8 mouse cellular contexts compared by ENCODE assay signal in the genomic region with DNA sequence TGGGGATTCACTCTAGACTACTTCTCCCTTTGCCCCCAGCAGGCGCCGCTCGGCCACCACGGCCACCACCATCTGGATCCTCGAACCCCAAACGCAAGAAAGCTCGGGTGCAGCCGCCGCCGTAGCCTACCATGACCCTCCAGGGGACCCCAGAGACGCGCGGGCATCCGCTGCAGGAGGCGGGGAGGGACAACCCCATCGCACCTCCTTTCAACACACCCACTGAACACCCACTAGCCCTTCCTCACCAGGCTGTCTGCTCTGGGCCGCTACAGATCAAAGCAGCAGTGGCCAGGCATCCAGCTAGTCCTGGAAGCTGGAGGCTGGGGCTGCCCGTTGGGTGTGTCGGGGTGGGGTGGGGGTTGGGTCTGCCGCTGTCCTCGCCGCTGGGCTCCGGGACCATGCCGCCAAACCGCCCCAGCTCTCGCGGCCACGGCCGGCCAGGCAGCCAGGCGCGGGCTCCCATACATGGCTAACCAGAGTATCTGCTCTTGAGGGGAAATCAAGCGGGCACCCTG. TPM values are rescaled to one million over a fixed set of nuclear protein-coding genes. Genes with fewer than 3 reads are reported as not detected.
A peak's percentile ranks its signal among the peaks of the same experiment; 100 is the strongest.
DNase-seq lines count a peak whose midpoint lies in the region; ATAC-seq and TF ChIP-seq lines count a peak whose summit lies in the region.

No protein-coding gene starts in this region.

- DNase-seq in layer of hippocampus, adult 2 months (ENCODE audit: low spot score in 2 of 2), result no peak
- no peak for DNase-seq in layer of hippocampus, postnatal 36 days
- DNase-seq in midbrain, embryonic 14.5 days, result peak; percentile 66
- no peak for DNase-seq in urinary bladder, postnatal 14 days (ENCODE audit: low spot score)
- no peak for DNase-seq in ovary, postnatal 10 days (ENCODE audit: low spot score)

- peak overlapping the region; percentile 97 for H3K4me2 ChIP-seq in embryonic facial prominence, embryonic 13.5 days
- peak overlapping the region; percentile 87 for H3K4me2 ChIP-seq in hindbrain, embryonic 16.5 days (ENCODE audit: low read length)
- peak overlapping the region; percentile 96 for H3K4me2 ChIP-seq in midbrain, embryonic 14.5 days (ENCODE audit: low read length)

- WGBS in embryonic facial prominence, embryonic 13.5 days, result 1% methylated on average over 32 of the region's 32 CpGs
- WGBS in hindbrain, embryonic 16.5 days, result under 1% methylated on average over 32 of the region's 32 CpGs
- under 1% methylated on average over 32 of the region's 32 CpGs for WGBS in midbrain, embryonic 14.5 days

- 0 out of 2 replicates have a peak, but pooled peaks have one; percentile 15 for TF ChIP-seq CTCF in layer of hippocampus, adult 2 months (conservative IDR thresholded peaks at IDR 0.05)

- H3K9ac ChIP-seq in embryonic facial prominence, embryonic 13.5 days, result peak overlapping the region; percentile 83
- H3K9ac ChIP-seq in hindbrain, embryonic 16.5 days (ENCODE audit: low read depth, low read length), result peak overlapping the region; percentile 85
- peak overlapping the region; percentile 74 for H3K9ac ChIP-seq in midbrain, embryonic 14.5 days (replicated peaks; ENCODE audit: low read length)

- H3K36me3 ChIP-seq in embryonic facial prominence, embryonic 13.5 days, result no peaks in the 10 kb centered on the region
- no peaks in the 10 kb centered on the region for H3K36me3 ChIP-seq in hindbrain, embryonic 16.5 days (ENCODE audit: control insufficient read depth, insufficient read depth, low read length)
- no peaks in the 10 kb centered on the region for H3K36me3 ChIP-seq in midbrain, embryonic 14.5 days (ENCODE audit: control insufficient read depth, insufficient read depth, low read length)

- no peaks in the 10 kb centered on the region for H3K9me3 ChIP-seq in embryonic facial prominence, embryonic 13.5 days
- H3K9me3 ChIP-seq in hindbrain, embryonic 16.5 days (ENCODE audit: control insufficient read depth, low read length), result no peaks in the 10 kb centered on the region
- no peaks in the 10 kb centered on the region for H3K9me3 ChIP-seq in midbrain, embryonic 14.5 days (ENCODE audit: control insufficient read depth, low read length)

- no peak overlapping the region for H3K27ac ChIP-seq in layer of hippocampus, adult 2 months
- no peak overlapping the region for H3K27ac ChIP-seq in embryonic facial prominence, embryonic 13.5 days
- no peak overlapping the region for H3K27ac ChIP-seq in hindbrain, embryonic 16.5 days (ENCODE audit: low read depth, low read length)
- no peak overlapping the region for H3K27ac ChIP-seq in midbrain, embryonic 14.5 days (replicated peaks; ENCODE audit: low read depth, low read length)

- peak overlapping the region; percentile 65 for H3K4me3 ChIP-seq in layer of hippocampus, adult 2 months
- peak overlapping the region; percentile 69 for H3K4me3 ChIP-seq in embryonic facial prominence, embryonic 13.5 days
- H3K4me3 ChIP-seq in hindbrain, embryonic 16.5 days (ENCODE audit: low read length), result peak overlapping the region; percentile 76
- H3K4me3 ChIP-seq in midbrain, embryonic 14.5 days (replicated peaks; ENCODE audit: low read depth, low read length), result peak overlapping the region; percentile 62

- ATAC-seq in embryonic facial prominence, embryonic 13.5 days (ENCODE audit: insufficient number of reproducible peaks, insufficient read depth, low FRiP score, low TSS enrichment, low read depth), result no peak
- ATAC-seq in hindbrain, embryonic 16.5 days, result peak; percentile 15; the same call in 1 of the 2 replicates
- ATAC-seq in midbrain, embryonic 14.5 days (ENCODE audit: low FRiP score, low TSS enrichment), result 0 out of 2 replicates have a peak, but pooled peaks have one; percentile 14
- no peak for ATAC-seq in erythroblast, adult 5-6 weeks (replicated peaks; ENCODE audit: low FRiP score, poor library complexity, severe bottlenecking)

- H3K27me3 ChIP-seq in embryonic facial prominence, embryonic 13.5 days, result peaks cover 55% of the 10 kb centered on the region
- H3K27me3 ChIP-seq in hindbrain, embryonic 16.5 days (replicated peaks; ENCODE audit: control insufficient read depth, insufficient read depth, low read length), result peaks cover 15% of the 10 kb centered on the region
- H3K27me3 ChIP-seq in midbrain, embryonic 14.5 days (ENCODE audit: control insufficient read depth, insufficient read depth, low read length), result peaks cover 7% of the 10 kb centered on the region; the same call in 1 of the 2 replicates

- H3K4me1 ChIP-seq in embryonic facial prominence, embryonic 13.5 days, result peaks cover 67% of the 10 kb centered on the region
- H3K4me1 ChIP-seq in hindbrain, embryonic 16.5 days (ENCODE audit: control insufficient read depth, insufficient read depth, low read depth, low read length), result peaks cover 54% of the 10 kb centered on the region
- peaks cover 61% of the 10 kb centered on the region for H3K4me1 ChIP-seq in midbrain, embryonic 14.5 days (ENCODE audit: control insufficient read depth, insufficient read depth, low read length)

RNA-seq across cellular contexts. Expression of gene Sdk2, which starts 1.9 kb away (rescaled TPM):
- 10 to 100 TPM; 22.2 to 24.8 TPM for total RNA-seq in layer of hippocampus, adult 2 months (2021)
- 10 to 100 TPM; 19.8 to 25.9 TPM for total RNA-seq in layer of hippocampus, postnatal 36 days (2021)
- polyA plus RNA-seq in embryonic facial prominence, embryonic 13.5 days (2015; fragmentation: Nextera tagmentation; extraction: Ambion mirVana), result 3.8 and 4.8 TPM in 2 replicates
- polyA plus RNA-seq in hindbrain, embryonic 16.5 days (2015; fragmentation: Nextera tagmentation; extraction: Ambion mirVana), result 3.3 and 3.6 TPM in 2 replicates
- polyA plus RNA-seq in midbrain, embryonic 14.5 days (2014; fragmentation: Nextera tagmentation; extraction: Ambion mirVana), result 3.5 and 5.3 TPM in 2 replicates
- not detected in 2 replicates for total RNA-seq in erythroblast, adult 5-6 weeks (2015; ENCODE audit: low replicate concordance)
- total RNA-seq in erythroblast, adult 5-6 weeks (2017; ENCODE audit: low replicate concordance), result not detected in 2 replicates

Comparison
In these comparisons a context has a peak if more than half of its experiments do, and no peak if none do; other contexts are left out.
1. ATAC-seq: peak in hindbrain, embryonic 16.5 days (single experiment) and midbrain, embryonic 14.5 days (single experiment); none in embryonic facial prominence, embryonic 13.5 days (single experiment) and erythroblast, adult 5-6 weeks (single experiment).
2. RNA of gene Sdk2, which starts 1.9 kb away (total RNA-seq): 19.8 to 25.9 TPM in layer of hippocampus, postnatal 36 days and 22.2 to 24.8 TPM in layer of hippocampus, adult 2 months; not detected in erythroblast, adult 5-6 weeks; every median in the first group is over 10 times any median in the second.
3. Peak in every context shown above with its lines, with median percentiles within 50 percentile points of each other: H3K4me3 ChIP-seq, H3K4me2 ChIP-seq and H3K9ac ChIP-seq.